Mouse (Mus musculus) adrenal gland, adult (tissue): ENCODE measurements around the gene Rhot1.
A peak's percentile ranks its signal among the peaks of the same experiment; 100 is the strongest.
"Not testable (repeated sequence)": the region's sequence is repeated elsewhere in the genome, so short reads cannot be mapped to it uniquely, and the experiment has no call there.

ENCODE experiments used
- DNase-seq, 2 experiments: peaks; one replicate each; pipeline ENCODE4 v3.0.0; 2022 to 2023; ENCODE audit warnings: low spot score in 1 of 2; ENCODE audit not compliant: inconsistent age in 2 of 2

Gene Rhot1

DNA sequence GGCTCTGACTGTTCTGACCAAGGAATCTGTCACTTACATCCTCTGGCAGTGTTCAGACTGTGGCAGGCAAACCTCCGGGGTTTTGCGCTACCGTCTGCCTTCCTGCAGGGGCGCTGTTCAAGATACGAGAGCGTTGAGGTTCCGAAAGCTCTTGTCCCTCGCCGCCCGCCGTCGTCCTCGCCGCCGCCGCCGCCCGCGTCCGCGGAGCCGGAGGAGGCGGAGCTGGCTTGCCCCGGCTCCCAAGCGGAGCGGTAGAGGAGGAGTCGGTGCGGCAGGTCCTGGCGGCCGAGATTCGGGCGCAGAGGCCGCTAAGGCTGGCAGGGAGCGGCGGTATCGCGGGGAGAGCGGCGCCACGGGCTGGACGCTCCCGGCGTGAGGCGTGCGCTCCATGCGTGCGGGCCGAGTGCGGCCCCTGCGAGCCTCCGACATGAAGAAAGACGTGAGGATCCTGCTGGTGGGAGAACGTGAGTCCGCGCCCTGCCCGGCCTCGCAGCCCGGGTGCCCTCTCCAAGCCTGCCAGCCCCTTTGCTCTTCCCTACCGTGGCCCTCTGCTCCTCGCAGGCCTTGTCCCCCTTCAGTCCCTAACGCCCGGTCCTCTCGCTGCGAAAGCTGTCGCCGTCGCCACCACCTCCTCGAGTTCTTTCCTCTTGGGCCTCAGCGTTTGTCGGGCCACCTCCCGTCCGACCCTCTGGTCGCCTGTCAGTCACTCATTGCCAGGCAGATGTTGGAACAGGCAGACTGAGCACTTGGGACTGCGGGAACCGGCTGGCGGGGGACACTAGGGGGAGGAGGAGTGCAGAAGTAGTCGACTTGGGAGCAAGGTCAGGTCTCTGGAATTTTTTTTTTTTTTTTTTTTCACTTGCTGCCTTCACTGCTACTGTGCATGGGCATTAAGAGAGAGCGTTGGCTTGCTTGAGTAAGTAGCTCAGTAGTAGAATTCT, at the start of gene Rhot1:
TSS of gene Rhot1 (plus strand) at position 160 of the 941 bp plus-strand sequence.
- peak; percentile 96 to 99 for DNase-seq

DNA sequence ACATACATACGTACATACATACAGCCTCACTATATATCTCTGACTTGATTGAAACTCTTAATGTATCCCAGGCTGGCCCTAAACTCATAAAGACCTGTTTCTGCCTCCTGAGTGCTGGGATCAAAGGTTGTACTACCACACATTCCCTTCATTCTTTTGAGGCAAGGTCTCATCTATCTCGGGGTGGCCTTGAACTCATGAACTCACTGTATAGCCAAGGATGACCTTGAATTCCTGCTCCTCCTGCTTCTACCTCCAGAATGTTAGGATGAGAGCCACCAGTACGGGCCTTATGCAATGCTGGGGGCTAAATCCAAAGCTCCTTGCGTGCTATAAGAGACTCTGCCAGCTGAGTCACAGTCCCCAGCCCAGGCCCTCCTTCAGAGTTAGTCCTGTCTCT, 47.8 kb upstream of the Rhot1 start:
- DNase-seq: no peak

DNA sequence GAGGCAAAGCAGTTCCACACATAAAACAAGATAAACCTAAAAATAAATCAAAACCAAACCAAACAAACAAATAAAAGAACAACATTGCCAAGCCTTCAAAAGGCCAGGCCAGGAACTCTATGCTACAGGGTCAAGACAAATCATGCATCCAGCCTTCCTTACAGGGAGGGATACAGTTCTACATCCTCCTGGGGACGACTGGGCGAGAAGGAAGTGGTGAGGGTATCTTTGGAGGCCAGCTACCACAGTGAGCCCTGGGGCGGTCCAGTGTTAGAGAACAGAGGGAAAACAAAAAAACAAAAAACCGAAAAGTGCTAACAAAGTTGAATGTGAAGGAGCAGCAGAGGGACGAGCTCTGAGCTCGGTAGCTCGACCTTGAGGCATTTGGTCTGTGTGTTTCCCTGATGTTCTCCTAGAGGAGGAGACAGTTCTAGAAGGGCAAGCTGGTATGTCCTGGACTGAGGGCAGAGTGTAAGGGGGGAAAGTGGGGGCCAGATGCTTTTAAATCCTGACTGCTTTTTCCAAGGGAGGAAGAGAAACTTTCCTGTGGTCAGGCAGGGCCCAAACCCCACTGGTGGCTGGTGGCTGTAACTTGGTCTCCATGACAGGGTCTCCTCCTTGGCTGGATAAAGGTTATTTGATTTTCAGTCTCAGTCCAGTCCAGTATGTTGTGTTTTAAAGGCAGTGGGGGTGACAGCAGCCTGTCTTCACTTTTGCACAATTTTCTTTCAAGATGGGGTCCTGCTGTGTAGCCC, 45.3 kb upstream of the Rhot1 start:
- no peak for DNase-seq

DNA sequence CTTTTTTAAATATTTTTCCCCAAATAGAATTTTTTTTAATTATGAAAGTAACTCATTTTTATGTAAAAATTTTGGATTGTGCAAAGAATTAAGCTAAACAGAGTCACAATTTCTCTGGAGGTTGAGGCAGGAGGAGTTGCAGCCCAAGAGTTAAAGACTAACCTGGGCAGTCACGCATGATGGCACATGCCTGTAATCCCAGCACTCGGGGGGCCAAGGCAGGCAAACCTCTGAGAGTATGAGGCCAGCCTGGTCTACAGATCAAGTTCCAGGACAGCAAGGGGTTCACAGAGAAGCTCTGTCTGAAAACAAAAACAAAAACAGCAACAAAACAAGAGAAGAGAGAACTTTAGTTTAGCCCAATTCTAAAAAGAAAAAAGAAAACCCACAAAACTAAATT, 44.6 kb upstream of the Rhot1 start:
- no peak for DNase-seq

DNA sequence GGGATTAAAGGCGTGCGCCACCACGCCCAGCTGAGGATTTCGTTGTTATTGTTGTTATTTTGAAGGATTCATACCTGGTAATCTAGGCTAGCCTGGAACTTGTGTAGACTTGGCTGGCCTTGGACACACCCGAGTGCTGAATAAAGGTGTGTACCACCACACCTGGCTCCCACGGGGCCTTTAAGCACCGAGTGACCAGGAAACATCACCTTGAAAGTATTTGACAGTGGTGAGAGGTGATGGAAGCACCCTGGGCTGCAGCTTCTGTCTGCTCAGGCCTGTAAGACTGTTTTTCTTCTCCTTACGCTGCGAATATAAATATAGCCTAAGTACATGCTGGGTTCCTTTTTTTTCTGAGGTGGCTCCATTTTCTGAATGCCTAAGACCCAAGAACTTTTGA, 40.7 kb upstream of the Rhot1 start:
- DNase-seq: no peak

DNA sequence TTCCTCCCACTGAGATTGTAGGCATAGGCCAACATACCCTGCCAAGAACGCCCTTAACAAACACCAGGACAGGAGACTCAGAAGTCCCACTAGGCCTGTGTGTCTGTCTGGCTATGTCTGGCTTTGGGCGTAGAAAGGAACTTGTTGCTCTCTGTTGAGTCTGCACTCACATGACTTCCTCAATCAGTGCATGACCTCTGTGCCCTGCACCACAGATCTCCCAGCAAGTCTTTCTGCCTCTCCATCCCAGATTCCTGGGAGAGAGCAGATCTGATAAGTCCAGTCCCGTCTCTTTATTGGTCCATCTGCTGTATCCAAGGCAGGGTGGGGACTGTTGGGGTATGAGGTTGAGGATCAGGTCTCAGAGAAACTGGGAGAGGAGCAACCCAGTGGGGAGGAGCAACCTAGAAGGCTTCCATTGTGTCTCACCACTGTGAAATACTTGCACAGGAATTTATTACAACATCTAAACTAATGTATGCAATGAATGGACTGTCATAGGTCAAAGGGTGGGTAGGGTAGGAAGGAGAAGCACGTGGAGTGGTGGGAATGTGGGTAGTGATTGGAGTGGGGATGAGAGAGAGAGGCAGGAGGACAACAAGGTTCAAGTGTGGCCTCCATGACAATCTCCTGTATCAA, 40.1 kb upstream of the Rhot1 start:
- DNase-seq: no peak

DNA sequence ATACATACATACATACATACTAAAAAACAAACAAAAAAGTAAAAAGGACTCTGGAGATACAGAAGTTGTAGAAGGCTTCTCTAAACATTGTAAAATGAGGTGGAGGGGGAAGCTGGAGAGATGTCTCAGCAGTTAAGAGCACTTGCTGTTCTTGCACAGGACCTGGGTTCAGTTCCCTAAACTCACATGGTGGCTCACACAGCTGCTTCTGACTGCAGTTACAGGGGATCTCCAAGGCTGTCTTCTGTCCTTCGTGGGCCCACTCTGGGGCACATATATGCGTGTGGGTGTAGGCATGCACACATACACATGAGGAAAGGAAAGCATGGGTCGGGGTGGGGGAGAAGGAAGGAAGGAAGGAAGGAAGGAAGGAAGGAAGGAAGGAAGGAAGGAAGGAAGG, 39.2 kb upstream of the Rhot1 start:
- no peak for DNase-seq

DNA sequence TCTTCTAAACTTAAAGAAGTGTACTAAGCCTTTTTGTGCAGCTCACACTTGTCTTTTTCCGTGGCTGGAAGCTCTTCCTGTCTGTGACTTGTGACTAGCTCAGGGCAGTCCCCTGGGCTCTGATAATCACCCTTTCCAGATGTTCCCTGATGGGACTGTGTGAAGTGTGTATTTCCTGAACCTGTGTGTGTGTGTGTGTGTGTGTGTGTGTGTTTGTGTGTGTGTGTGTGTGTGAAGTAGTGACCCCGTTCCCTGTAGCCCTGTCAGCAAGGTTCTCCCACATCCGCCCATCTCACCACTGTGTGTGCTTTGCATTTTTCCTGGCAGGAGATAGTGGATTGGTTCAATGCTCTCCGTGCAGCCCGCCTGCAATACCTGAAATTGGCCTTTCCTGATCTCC, 38.5 kb upstream of the Rhot1 start:
- no peak for DNase-seq

DNA sequence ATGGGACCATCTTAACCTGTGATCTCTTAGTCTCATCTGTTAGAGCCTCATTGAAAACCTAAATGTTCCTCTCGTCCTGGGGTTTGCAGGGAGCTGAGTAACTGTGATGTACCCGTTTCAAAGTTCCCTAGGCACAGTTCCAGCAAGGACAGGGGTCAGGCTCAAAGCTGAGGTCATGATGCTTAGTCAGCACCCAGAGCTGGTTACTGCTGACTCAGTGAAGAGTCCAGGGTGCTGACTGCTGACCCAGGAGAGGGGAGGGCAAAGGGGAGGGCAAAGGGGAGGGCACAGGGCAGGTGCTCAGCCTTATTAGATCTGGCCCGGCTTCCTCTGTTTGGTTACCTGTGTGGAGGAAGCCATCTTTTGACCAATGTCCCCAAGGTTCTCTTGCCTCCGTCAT, 36.9 kb upstream of the Rhot1 start:
- peak; percentile 87 to 94 for DNase-seq

DNA sequence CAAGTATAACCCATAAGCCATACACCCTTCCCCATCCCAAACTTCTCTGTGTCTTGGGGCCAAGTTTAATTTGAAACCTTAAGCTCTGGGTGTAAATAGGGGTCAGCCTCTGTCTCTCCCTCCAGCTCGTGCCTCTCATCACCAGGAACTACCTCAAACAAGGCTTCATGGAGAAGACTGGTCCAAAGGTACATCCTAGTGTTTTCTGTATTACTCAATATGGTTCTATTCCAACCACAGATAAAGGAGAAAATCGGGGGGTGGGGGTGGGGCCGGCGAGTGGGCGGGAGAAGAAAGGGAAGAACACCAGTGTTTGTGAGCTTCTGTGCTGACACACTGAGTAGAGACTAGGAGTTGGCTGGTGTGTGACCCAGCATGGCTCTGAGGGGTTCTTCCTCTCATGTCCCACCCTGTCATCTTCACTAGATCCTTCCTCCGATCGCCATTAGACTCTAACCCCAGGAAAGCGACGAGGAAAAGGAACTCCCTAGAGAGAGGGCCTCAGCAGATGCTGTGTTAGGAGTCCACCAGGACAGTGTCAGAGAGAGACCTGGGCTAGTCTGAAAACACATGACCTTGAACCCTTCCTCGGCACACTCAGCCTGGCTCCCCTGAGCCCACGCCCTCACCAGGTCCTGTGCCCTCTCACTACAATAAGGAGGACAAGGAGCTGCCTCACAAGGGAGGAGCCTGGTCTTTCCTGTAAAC, 34.7 kb upstream of the Rhot1 start:
- DNase-seq: no peak

DNA sequence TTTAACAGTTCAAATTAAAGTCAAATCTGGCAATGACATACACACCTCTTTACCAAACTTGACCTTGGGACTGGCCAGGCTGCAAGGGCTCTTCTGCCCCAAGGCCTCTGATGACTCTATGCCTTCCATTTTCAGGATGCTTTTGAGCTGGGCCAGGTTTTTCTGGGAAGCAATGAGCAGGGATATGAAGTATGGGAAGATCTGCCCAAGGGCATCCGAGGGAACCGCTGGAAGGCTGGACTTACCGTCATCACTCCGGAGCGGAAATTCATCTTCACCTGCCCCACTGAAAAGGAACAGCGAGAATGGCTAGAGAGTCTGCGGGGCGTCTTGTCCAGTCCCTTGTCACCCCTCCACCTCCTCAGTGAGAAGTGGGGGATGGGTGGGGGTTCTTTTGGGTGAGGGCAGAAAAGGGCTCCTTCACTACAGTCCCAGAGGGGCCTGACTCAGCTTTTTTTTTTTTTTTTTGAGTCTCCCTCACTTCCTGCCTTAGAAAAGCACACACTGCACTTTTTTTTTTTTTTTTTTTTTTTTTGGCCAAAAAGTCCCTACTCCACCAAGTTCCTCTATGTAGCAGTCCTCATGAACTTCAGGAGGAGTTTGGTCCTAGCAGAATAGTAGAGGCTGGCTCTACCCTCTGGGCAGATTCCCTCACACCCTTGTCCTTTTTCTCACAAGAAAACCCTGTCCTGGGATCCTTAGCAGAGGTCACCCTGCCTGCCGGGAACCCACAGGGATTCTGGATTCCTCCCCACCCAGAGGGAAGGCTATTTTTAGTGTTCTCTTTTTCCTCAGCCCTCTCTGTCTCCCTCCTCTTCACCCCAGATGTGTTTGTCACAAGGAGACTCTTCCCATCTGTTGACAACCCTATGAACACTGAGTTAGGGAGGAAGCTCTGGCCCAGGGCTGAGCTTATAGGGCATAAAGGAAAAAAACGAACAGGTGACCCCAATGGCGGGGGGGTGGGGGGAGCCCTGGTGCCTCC, 31.6 kb upstream of the Rhot1 start:
- DNase-seq: peak; percentile 50 to 77

DNA sequence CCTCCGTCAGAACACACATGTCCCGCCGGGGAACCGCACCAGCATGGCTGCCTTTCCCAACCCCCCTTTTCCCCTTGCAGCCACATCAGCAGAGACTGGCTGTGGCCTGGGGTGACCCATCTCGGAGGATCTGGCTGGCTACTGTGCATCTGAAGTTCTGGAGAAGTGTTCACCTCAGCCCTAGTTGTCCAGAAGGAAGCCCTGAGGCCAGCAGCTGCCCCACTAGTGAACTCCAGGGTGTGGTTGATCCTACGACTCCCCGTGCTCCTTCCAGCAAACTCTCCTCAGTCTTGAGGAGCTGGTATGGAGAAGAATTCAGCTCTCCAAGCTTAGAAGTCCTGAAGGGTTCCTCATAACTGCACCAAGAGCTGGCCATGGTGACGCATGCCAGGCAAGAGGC, 30.5 kb upstream of the Rhot1 start:
- peak in 1 of 2 experiments; percentile 27 for DNase-seq

DNA sequence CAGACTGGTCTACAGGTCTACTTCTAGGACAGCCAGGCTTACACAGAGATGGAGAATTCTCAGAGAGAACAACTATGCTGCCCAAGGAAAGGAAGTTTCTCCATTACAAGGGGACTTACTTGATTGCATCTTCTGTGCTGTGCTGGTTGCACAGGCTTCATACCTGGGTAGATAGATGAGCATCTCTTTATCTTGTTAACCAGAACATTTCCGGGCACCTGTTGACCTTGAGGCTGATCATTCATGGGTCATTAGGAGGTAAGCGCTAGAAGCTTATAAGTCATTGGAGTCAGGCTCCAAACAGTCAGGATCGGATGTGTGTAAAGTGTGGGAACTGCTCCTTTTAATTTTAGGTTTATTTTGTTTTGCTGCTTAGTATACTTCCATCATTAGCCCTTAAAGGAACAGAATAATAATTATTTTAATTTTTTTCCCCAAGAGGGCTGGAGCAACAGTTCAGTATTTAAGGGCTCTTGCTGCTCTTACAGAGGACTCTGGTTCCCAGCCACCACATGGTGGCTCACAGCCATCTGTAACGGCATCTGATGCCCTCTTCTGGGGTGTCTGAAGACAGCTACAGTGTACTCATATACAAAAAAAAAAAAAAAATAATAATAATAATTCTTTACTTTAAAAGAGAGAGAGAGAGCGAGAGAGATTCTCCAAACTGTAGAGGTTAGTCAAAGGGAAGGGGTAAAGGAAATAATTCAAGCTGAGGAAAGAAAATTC, 27.6 kb upstream of the Rhot1 start:
- DNase-seq: peak in 1 of 2 experiments; percentile 28

DNA sequence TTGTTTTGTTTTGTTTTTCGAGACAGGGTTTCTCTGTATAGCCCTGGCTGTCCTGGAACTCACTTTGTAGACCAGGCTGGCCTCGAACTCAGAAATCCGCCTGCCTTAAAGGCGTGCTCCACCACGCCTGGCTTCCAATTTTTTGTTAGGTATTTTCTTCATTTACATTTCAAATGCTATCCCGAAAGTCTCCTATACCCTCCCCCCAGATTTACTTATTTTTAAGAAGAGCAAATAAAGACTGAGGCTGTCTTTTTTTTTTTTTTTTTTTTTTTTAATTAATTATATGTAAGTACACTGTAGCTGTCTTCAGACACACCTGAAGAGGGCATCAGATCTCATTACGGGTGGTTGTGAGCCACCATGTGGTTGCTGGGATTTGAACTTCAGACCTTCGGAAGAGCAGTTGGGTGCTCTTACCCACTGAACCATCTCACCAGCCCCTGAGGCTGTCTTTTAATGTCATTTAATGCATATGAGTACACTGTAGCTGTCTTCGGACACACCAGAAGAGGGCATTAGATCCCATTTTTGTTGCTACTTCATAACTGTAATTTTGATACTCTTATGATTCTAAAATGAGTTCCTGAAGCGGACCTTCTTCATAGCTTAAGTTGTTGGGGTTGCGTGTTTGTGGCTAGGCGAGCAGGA, 25.6 kb upstream of the Rhot1 start:
- DNase-seq: not testable (repeated sequence)

DNA sequence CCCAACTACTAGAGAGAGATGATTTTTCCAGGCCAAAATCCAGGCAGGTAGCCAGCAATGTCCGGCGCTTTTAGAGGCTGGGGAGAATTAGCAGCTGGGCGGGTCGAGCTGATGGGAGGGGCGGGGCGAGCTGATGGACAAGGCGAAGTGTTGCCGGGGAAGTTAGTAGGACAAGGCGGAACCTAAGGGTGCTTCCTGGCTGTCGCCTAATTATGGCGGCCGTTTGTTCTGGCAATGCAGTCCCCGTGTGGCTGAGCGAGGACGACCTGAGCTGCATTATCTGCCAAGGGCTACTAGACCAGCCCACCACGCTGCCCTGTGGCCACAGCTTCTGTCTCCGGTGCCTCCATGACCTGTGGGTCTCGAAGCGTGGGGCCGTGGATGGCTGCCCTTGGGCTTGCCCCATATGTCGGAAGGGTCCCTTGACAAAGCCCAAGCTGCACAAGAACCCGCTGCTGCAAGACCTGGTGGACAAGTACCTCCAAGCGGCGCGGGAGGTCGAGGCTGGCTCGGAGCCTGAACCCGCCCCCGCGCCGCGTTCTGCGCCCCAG, 25.0 kb upstream of the Rhot1 start, which contains the start of gene Rnf135:
TSS of gene Rnf135 (plus strand) at position 147 of the 551 bp plus-strand sequence.
- DNase-seq: peak; percentile 93 to 98

DNA sequence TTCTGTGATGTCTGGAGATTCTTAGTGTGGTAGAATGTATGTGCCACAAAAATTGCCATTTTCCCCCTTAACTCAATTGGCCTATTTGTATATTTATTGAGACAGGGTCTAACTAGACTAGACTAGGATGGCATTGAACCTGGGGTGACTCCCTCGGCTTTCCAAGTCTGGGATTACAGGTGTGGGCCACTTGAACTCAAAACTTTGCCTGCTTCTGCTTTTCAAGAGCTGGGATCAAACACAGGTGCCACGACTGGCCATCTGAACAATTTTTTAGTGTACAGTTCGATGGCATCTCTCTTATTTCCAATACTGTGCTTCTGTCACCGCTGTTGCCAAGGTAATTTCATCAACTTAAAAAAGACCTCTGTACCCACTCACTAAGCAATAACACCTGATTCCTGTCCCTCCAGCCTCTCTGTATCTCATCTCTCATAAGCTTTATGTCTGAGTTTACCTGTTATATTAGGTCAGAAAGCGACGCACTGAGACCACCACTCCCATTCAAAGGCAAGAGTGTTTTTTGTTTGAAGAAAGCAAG, 24.2 kb upstream of the Rhot1 start:
- DNase-seq: peak in 1 of 2 experiments; percentile 70

DNA sequence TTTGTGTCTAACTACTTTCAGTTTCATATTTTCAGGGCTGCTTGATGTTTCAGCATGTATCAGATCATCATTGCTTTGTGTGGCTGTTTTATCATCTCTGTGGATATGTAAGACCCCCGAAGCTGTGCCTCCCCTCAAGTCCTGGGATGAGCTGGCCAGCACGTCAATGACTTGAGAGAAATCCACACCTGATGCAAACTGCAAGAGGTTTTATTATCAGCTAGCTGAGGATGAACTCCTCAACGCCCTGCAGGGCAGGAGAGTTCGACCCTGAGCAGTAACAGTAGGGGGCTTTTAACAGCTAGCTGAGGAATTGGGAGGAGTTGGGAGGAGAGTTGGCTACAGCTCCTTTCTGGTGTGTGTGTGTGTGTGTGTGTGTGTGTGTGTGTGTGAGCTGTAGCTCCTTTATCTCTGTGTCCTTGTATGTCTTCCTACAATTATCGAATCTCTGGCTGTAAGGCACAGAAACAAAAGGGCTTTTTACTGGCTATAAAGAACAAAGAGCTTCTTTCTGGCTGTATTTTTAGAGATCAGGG, 23.3 kb upstream of the Rhot1 start:
- DNase-seq: peak in 1 of 2 experiments; percentile 48

DNA sequence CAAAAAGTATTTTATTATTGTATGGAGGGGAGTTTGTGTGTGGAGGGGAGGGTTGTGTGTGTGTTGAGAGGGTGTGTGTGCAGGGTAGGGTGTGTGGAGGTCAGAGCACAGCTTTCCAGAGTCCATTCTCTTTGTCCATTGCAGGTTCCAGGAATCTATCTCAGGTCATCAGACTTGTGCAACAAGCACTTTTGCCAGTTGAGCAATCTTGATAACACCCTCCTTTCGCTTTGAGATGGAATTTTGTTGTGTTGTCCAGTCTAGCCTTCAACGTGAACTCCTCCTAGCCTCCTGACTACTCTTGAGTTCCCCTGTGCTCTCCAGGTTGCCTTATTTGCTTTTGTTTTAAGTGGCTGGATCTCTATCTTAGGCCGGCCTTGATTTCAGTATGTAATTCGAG, 18.5 kb upstream of the Rhot1 start:
- peak in 1 of 2 experiments; percentile 51 for DNase-seq
